18 mouse cellular contexts compared by ENCODE assay signal in the genomic region with DNA sequence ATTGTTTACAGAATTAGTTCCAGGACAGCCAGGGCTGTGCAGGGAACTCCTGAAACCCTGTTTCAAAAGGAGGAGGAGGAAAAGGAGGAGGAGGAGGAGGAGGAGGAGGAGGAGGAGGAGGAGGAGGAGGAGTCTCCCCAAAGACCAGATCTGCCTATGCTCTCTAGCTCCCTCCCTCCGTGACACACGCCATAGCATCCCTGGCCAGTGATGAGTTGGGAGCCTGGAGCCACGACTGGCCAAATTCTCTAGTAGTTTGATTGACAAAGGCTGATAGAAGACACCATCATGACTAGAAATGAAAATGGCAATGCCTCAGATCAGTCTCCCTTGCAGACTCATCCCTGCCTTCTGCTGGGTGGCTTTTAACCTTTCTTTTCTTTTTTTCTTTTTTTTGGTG. TPM values are rescaled to one million over a fixed set of nuclear protein-coding genes. Genes with fewer than 3 reads are reported as not detected.
A peak's percentile ranks its signal among the peaks of the same experiment; 100 is the strongest.
DNase-seq lines count a peak whose midpoint lies in the region; ATAC-seq and TF ChIP-seq lines count a peak whose summit lies in the region.
"Had no signal": no experiment of that assay in that cellular context is flagged by ENCODE, and none has a peak within 500 bp of the region (broad histone marks: within the 10 kb centered on the region; RNA-seq: fewer than 3 reads in every experiment).

No protein-coding gene starts in this region.

- H3K4me3 ChIP-seq in kidney, adult 2 months (ENCODE audit: insufficient read depth, low read depth, low read length): no peak overlapping the region
- H3K4me3 ChIP-seq in bone marrow, adult 2 months (replicated peaks; ENCODE audit: control insufficient read depth, low read depth, low read length): no peak overlapping the region
- no peak overlapping the region for H3K4me3 ChIP-seq in intestine, postnatal 0 days (ENCODE audit: low read depth, low read length)
- H3K4me3 ChIP-seq: heart, embryonic 15.5 days; lung, embryonic 15.5 days; megakaryocyte, embryonic 14.5 days; myocyte had no signal

- no peak overlapping the region for H3K4me2 ChIP-seq in intestine, postnatal 0 days (replicated peaks; ENCODE audit: low read depth)
- H3K4me2 ChIP-seq: heart, embryonic 15.5 days; lung, embryonic 15.5 days had no signal

- H3K27ac ChIP-seq in kidney, adult 2 months (ENCODE audit: insufficient read depth, low read depth, low read length): no peak overlapping the region
- no peak overlapping the region for H3K27ac ChIP-seq in bone marrow, adult 2 months (ENCODE audit: control insufficient read depth, insufficient read depth, low read depth, low read length, poor library complexity)
- H3K27ac ChIP-seq in intestine, postnatal 0 days (ENCODE audit: low read depth, low read length): no peak overlapping the region
- H3K27ac ChIP-seq: heart, embryonic 15.5 days; kidney, postnatal 0 days; lung, embryonic 15.5 days had no signal

- 67% methylated on average over 3 of the region's 3 CpGs for WGBS in kidney, adult 2 months
- 66% methylated on average over 3 of the region's 3 CpGs for WGBS in bone marrow, adult 2 months
- WGBS in intestine, postnatal 0 days: 39% methylated on average over 3 of the region's 3 CpGs

- H3K9ac ChIP-seq in intestine, postnatal 0 days (ENCODE audit: low read depth, low read length): no peak overlapping the region
- H3K9ac ChIP-seq: heart, embryonic 15.5 days; lung, embryonic 15.5 days had no signal

- no peaks in the 10 kb centered on the region for H3K27me3 ChIP-seq in kidney, adult 2 months (replicated peaks; ENCODE audit: control insufficient read depth, insufficient read depth, low read length)
- H3K27me3 ChIP-seq in intestine, postnatal 0 days (replicated peaks; ENCODE audit: control insufficient read depth, insufficient read depth, low read length): no peaks in the 10 kb centered on the region
- H3K27me3 ChIP-seq: CH12.LX; heart, embryonic 15.5 days; lung, embryonic 15.5 days; megakaryocyte, embryonic 14.5 days had no signal

- 0 out of 2 replicates have a peak, but pooled peaks have one; percentile 15 for TF ChIP-seq CTCF in kidney, adult 2 months (conservative IDR thresholded peaks at IDR 0.05; ENCODE audit: insufficient read depth, insufficient read length, low read depth, low read length)
- TF ChIP-seq CTCF in bone marrow, adult 2 months (IDR thresholded peaks at IDR 0.05; ENCODE audit: control insufficient read depth, insufficient read depth, low read length): peak; percentile 34; the same call in 1 of the 2 replicates
- TF ChIP-seq CTCF in intestine, postnatal 0 days (IDR thresholded peaks at IDR 0.05; ENCODE audit: low read depth): peak; percentile 39

- no peak for TF ChIP-seq POLR2A in kidney, adult 2 months (IDR thresholded peaks at IDR 0.05; ENCODE audit: low read depth, low read length)
- TF ChIP-seq POLR2A in bone marrow, adult 2 months (IDR thresholded peaks at IDR 0.05; ENCODE audit: borderline replicate concordance, control insufficient read depth, low read depth, low read length): no peak

- DNase-seq in kidney, adult 2 months: no peak
- no peak for DNase-seq in kidney, adult 11 months
- DNase-seq in thymus, postnatal 4 days: no peak
- DNase-seq in heart, postnatal 10 days: no peak
- DNase-seq: adrenal gland, postnatal 10 days; cerebellum, postnatal 25 days; gastrocnemius, postnatal 25 days; right cerebral cortex, postnatal 14 days; thymus, adult 2 months had no signal

- intact Hi-C loops in heart, postnatal 10 days (cut with DNase I): no loop called here

- no peak; the same call in 1 of the 2 replicates for ATAC-seq in intestine, postnatal 0 days
- peak; percentile 77 for ATAC-seq in megakaryocyte progenitor cell, adult 5-6 weeks (replicated peaks; ENCODE audit: poor library complexity)

- no peaks in the 10 kb centered on the region for H3K4me1 ChIP-seq in kidney, adult 2 months (ENCODE audit: control insufficient read depth, insufficient read depth, low read length)
- H3K4me1 ChIP-seq in bone marrow, adult 2 months (ENCODE audit: control insufficient read depth, insufficient read depth, low read length): no peaks in the 10 kb centered on the region
- H3K4me1 ChIP-seq in intestine, postnatal 0 days (replicated peaks; ENCODE audit: control insufficient read depth, insufficient read depth, low read length): no peaks in the 10 kb centered on the region
- H3K4me1 ChIP-seq: heart, embryonic 15.5 days; lung, embryonic 15.5 days had no signal

- no peaks in the 10 kb centered on the region for H3K36me3 ChIP-seq in kidney, adult 2 months (ENCODE audit: control insufficient read depth, insufficient read depth, low read length)
- H3K36me3 ChIP-seq in intestine, postnatal 0 days (ENCODE audit: control insufficient read depth, insufficient read depth): peaks cover 3% of the 10 kb centered on the region; the same call in 1 of the 2 replicates

- no peaks in the 10 kb centered on the region for H3K9me3 ChIP-seq in intestine, postnatal 0 days (ENCODE audit: control insufficient read depth)
- H3K9me3 ChIP-seq: heart, embryonic 15.5 days; lung, embryonic 15.5 days; megakaryocyte, embryonic 14.5 days had no signal

RNA-seq across cellular contexts. Expression of gene Klhl23, which starts 16.3 kb away (rescaled TPM):
- 0.57 and 1.1 TPM in 2 replicates for polyA plus RNA-seq in kidney, adult 2 months (2012; rRNA removed)
- polyA plus RNA-seq in bone marrow, adult 2 months (2011; ENCODE audit: insufficient read depth, insufficient read length, low replicate concordance, missing spikeins): 4.9 and 6.2 TPM in 2 replicates
- polyA plus RNA-seq in intestine, postnatal 0 days (2015; fragmentation: Nextera tagmentation; extraction: Ambion mirVana): 17.3 and 21.3 TPM in 2 replicates
- 15.1 and 18.7 TPM in 2 replicates for total RNA-seq in megakaryocyte progenitor cell, adult 5-6 weeks (2015)
- 28.6 and 30.4 TPM in 2 replicates for total RNA-seq in megakaryocyte progenitor cell, adult 5-6 weeks (2017)
- total RNA-seq in heart, postnatal 10 days (2021): 10 to 100 TPM; 44.2 to 46.9 TPM

RNA-seq across cellular contexts. Expression of gene Ssb, which starts 23.4 kb away (rescaled TPM):
- 2.7 and 5.9 TPM in 2 replicates for polyA plus RNA-seq in kidney, adult 2 months (2012; rRNA removed)
- 186 and 240 TPM in 2 replicates for polyA plus RNA-seq in bone marrow, adult 2 months (2011; ENCODE audit: insufficient read depth, insufficient read length, low replicate concordance, missing spikeins)
- 189 and 192 TPM in 2 replicates for polyA plus RNA-seq in intestine, postnatal 0 days (2015; fragmentation: Nextera tagmentation; extraction: Ambion mirVana)
- total RNA-seq in megakaryocyte progenitor cell, adult 5-6 weeks (2015): 421 and 424 TPM in 2 replicates
- 505 and 604 TPM in 2 replicates for total RNA-seq in megakaryocyte progenitor cell, adult 5-6 weeks (2017)
- 100 to 1,000 TPM in 1 of 2 experiments, 10 to 100 TPM in 1; 84.7 to 102 TPM for total RNA-seq in heart, postnatal 10 days (2021)

RNA-seq across cellular contexts. Expression of gene Mettl5, which starts 47.4 kb away (rescaled TPM):
- 7.0 and 8.8 TPM in 2 replicates for polyA plus RNA-seq in kidney, adult 2 months (2012; rRNA removed)
- 8.8 and 10.8 TPM in 2 replicates for polyA plus RNA-seq in bone marrow, adult 2 months (2011; ENCODE audit: insufficient read depth, insufficient read length, low replicate concordance, missing spikeins)
- 24.6 and 26.9 TPM in 2 replicates for polyA plus RNA-seq in intestine, postnatal 0 days (2015; fragmentation: Nextera tagmentation; extraction: Ambion mirVana)
- total RNA-seq in megakaryocyte progenitor cell, adult 5-6 weeks (2015): 41.4 and 42.9 TPM in 2 replicates
- total RNA-seq in megakaryocyte progenitor cell, adult 5-6 weeks (2017): 35.3 and 44.0 TPM in 2 replicates
- total RNA-seq in heart, postnatal 10 days (2021): 10 to 100 TPM; 19.0 to 20.6 TPM

RNA-seq across cellular contexts. Expression of gene Phospho2, which starts 48.6 kb away (rescaled TPM):
- polyA plus RNA-seq in kidney, adult 2 months (2012; rRNA removed): 24.3 and 50.8 TPM in 2 replicates
- 6.6 and 13.8 TPM in 2 replicates for polyA plus RNA-seq in bone marrow, adult 2 months (2011; ENCODE audit: insufficient read depth, insufficient read length, low replicate concordance, missing spikeins)
- polyA plus RNA-seq in intestine, postnatal 0 days (2015; fragmentation: Nextera tagmentation; extraction: Ambion mirVana): 23.8 and 26.0 TPM in 2 replicates
- total RNA-seq in megakaryocyte progenitor cell, adult 5-6 weeks (2015): 24.5 and 25.3 TPM in 2 replicates
- 21.9 and 25.0 TPM in 2 replicates for total RNA-seq in megakaryocyte progenitor cell, adult 5-6 weeks (2017)
- total RNA-seq in heart, postnatal 10 days (2021): 10 to 100 TPM; 16.4 to 16.9 TPM

RNA-seq across cellular contexts. Expression of gene Ccdc173, which starts 48.6 kb away (rescaled TPM):
- 0.20 and 0.37 TPM in 2 replicates for polyA plus RNA-seq in kidney, adult 2 months (2012; rRNA removed)
- polyA plus RNA-seq in bone marrow, adult 2 months (2011; ENCODE audit: insufficient read depth, insufficient read length, low replicate concordance, missing spikeins): 1.1 and 1.9 TPM in 2 replicates
- 0.50 and 0.75 TPM in 2 replicates for polyA plus RNA-seq in intestine, postnatal 0 days (2015; fragmentation: Nextera tagmentation; extraction: Ambion mirVana)
- total RNA-seq in megakaryocyte progenitor cell, adult 5-6 weeks (2015): 1.8 and 2.5 TPM in 2 replicates
- total RNA-seq in megakaryocyte progenitor cell, adult 5-6 weeks (2017): 0.54 and 3.3 TPM in 2 replicates
- total RNA-seq in heart, postnatal 10 days (2021): under 1 TPM; 0.55 to 0.67 TPM

Comparison
In these comparisons a context has a peak if more than half of its experiments do, and no peak if none do; other contexts are left out.
1. RNA of gene Ssb, which starts 23.4 kb away (polyA plus RNA-seq): 186 to 240 TPM in bone marrow, adult 2 months and 189 to 192 TPM in intestine, postnatal 0 days; 2.7 to 5.9 TPM in kidney, adult 2 months; every median in the first group is over 10 times any median in the second.
2. Peak in every context shown above with its lines, with median percentiles within 50 percentile points of each other: CTCF ChIP-seq.